Mouse (Mus musculus) kidney, embryonic 16.5 days (tissue): ENCODE data around the gene Nudt22. TPM values are rescaled to one million over a fixed set of nuclear protein-coding genes. Genes with fewer than 3 reads are reported as not detected.
A peak's percentile ranks its signal among the peaks of the same experiment; 100 is the strongest.

Experiments used
- ATAC-seq: fragments of 200-750 bp; cut with Nextera tagmentation; 2 replicates; pipeline ENCODE4 v1.8.0; 2017; ENCODE audit warnings: moderate TSS enrichment; ENCODE audit not compliant: low FRiP score, low TSS enrichment
- H3K27ac ChIP-seq: fragments of 300-500 bp; sonication (generic); 2 replicates; pipeline ENCODE4 v1.5.1; 2014; ENCODE audit warnings: low read length
- H3K27me3 ChIP-seq: fragments of 300-500 bp; sonication (generic); 2 replicates; pipeline ENCODE4 v1.6.1; 2014; ENCODE audit warnings: low read length, control low read depth, mixed read lengths; ENCODE audit not compliant: insufficient read depth
- H3K36me3 ChIP-seq: fragments of 300-500 bp; sonication (generic); 2 replicates; pipeline ENCODE4 v1.6.1; 2014; ENCODE audit warnings: low read length, control low read depth, mixed read lengths; ENCODE audit not compliant: insufficient read depth
- H3K4me1 ChIP-seq: fragments of 300-500 bp; sonication (generic); 2 replicates; pipeline ENCODE4 v1.6.1; 2014; ENCODE audit warnings: low read length, control low read depth, mixed read lengths; ENCODE audit not compliant: insufficient read depth
- H3K4me2 ChIP-seq: fragments of 300-500 bp; sonication (generic); replicated peaks from 2 replicates; pipeline ENCODE4 v1.6.1; 2014; ENCODE audit warnings: low read depth, low read length
- H3K4me3 ChIP-seq: fragments of 300-500 bp; sonication (generic); 2 replicates; pipeline ENCODE4 v1.5.1; 2014; ENCODE audit warnings: mild to moderate bottlenecking, low read length
- H3K9ac ChIP-seq: fragments of 300-500 bp; sonication (generic); replicated peaks from 2 replicates; pipeline ENCODE4 v1.6.1; 2014; ENCODE audit warnings: low read length
- H3K9me3 ChIP-seq: fragments of 300-500 bp; sonication (generic); 2 replicates; pipeline ENCODE4 v1.6.1; 2016; ENCODE audit warnings: low read length, control low read depth
- WGBS: fragments of 180-500 bp; shearing (Covaris S2); extraction: QIAGEN DNeasy Blood & Tissue Kit; methylation state at CpG from one replicate; pipeline ENCODE4 v1.1.7; 2014; 5-methylcytosine and 5-hydroxymethylcytosine counted together
- polyA plus RNA-seq: library from polyadenylated mRNA; unstranded; fragments of >200 nt; fragmentation: Nextera tagmentation; extraction: Ambion mirVana; gene quantifications from 2 replicates; pipeline ENCODE4 v1.2.1, GENCODE M21; 2015

The Nudt22 gene
- polyA plus RNA-seq, 1 experiment from 2014 or later = 35.0 TPM

DNA sequence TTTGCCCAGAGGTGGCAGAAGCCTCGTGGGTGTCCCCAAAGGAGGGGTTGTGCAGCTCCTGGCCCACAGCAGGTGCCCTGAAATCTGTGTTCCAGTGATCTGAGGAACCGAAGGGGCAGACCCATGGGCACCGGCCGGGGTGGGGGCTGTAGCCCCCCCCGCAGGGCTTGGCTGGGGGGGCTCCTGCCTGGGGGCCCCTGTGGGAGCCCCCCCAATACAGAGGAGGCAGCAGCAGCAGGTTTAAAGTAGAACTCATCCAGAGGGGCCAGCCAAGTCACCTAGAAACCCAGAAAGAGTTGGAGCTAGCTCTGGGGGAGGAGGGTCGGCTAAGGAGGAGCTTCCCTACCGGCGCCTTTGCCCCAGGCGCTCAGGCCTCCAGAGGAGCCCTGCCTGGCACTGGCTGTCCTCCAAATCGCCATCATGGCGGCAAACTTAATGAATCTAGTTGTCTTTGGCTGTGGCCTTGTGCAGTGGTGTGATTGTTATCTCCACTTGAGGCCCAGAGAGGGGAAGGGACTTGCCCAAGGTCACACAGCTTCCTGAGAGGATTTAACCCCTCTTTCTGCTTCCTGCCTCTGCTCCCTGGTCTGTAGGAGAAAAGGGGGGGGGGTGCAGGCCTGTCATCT lies 25.3 kb downstream of the Nudt22 start:
- Histone ChIP-seq H3K36me3 (peaks cover 9% of the 10 kb centered on the region), H3K9me3 (no peaks in the 10 kb centered on the region), H3K4me3 (peak overlapping the region; percentile 74), H3K9ac (peak overlapping the region; percentile 90), H3K4me1 (peaks cover 47% of the 10 kb centered on the region), H3K27me3 (no peaks in the 10 kb centered on the region), H3K4me2 (peak overlapping the region; percentile 82), H3K27ac (peak overlapping the region; percentile 49; the same call in 1 of the 2 replicates)
- 16% methylated on average over 11 of the region's 11 CpGs for WGBS
- ATAC-seq = no peak

- Histone ChIP-seq H3K4me1 (peaks cover 47% of the 10 kb centered on the region), H3K27ac (peak overlapping the region; percentile 54), H3K4me3 (peak overlapping the region; percentile 74), H3K36me3 (peaks cover 15% of the 10 kb centered on the region), H3K4me2 (peak overlapping the region; percentile 82), H3K27me3 (no peaks in the 10 kb centered on the region), H3K9ac (peak overlapping the region; percentile 90), H3K9me3 (no peaks in the 10 kb centered on the region)
- under 1% methylated on average over 50 of the region's 55 CpGs for WGBS
- ATAC-seq = peak; percentile 69
Observed at GRCm38 (mm10) chr19:6969665-6970381, 26.1 kb downstream of the Nudt22 start.

DNA sequence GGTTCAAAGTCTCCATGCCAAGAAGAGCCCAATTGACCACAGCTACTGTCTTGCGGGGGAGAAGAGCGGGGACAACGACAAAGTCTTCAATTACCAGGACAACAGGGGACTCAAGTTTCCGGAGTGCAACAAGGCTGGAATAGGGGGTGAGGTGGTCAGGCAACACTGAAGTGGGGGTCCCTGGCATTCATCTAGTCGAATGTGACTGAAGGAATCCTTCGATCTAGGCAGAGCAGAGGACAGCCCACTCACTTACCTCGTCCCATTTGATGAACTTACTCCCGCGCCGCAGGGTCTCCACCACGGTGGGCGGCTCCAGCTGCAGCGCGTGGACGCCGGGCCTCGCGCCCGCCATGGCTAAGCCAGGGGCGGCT lies 26.6 kb downstream of the Nudt22 start:
- Histone ChIP-seq H3K27me3 (no peaks in the 10 kb centered on the region), H3K4me3 (peak overlapping the region; percentile 74), H3K27ac (peak overlapping the region; percentile 54; the same call in 1 of the 2 replicates), H3K4me1 (peaks cover 47% of the 10 kb centered on the region), H3K36me3 (peaks cover 20% of the 10 kb centered on the region), H3K9me3 (no peaks in the 10 kb centered on the region), H3K9ac (peak overlapping the region; percentile 90), H3K4me2 (peak overlapping the region; percentile 82)
- WGBS = under 1% methylated on average over 19 of the region's 20 CpGs
- peak; percentile 11 for ATAC-seq

DNA sequence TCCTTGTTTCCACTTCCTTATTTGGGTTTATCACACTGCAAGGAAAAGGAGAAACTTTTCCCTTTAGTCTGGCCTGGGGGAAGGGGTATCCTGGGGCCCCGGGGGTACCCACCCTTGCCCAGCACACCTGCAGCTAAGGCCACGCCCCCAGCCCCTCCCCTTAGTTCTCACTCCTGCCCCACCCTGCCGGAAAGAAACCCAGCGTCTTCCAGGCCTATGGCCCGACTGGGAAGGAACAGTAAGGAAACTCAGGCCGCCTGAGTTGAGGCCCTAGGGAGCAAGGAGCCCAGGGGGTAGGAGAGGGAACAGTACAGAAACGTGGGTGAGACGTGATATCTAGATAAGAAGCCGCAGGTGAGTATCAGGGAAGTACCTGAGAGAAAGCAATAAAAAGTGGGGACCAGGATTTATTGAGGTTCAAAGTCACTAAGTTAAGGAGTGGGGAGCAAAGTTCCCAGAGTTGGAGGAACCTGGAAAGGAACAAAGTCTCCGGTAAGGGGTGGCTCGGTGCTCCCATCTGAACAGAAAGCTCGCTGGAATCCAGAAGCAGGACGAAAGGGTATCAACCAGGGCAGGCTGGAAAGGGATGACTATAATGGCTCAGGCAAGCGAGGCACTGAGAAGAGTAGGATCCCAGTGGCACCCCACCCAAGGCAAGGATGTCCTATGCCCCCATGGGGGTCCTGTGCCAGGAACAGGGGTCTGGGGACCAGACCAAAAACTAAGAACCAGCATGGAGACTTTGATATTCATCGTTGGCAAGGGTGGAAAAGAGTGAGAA lies 27.2 kb downstream of the Nudt22 start:
- no peak for ATAC-seq

GRCm38 (mm10) chr19:6956461-6956860 lies 39.5 kb downstream of the Nudt22 start:
- ATAC-seq = no peak
- peaks cover 12% of the 10 kb centered on the region for H3K4me1 ChIP-seq
- no peak overlapping the region for H3K4me2 ChIP-seq
- WGBS = 83% methylated on average over 10 of the region's 10 CpGs
- no peak overlapping the region for H3K4me3 ChIP-seq
- no peaks in the 10 kb centered on the region for H3K27me3 ChIP-seq
- no peak overlapping the region for H3K27ac ChIP-seq
- H3K9ac ChIP-seq = no peak overlapping the region
- H3K9me3 ChIP-seq = no peaks in the 10 kb centered on the region
- H3K36me3 ChIP-seq = peaks cover 63% of the 10 kb centered on the region

More for the DNA sequence above, 27.2 kb downstream of the Nudt22 start:
- peak overlapping the region; percentile 43; the same call in 1 of the 2 replicates for H3K27ac ChIP-seq
- 9% methylated on average over 15 of the region's 15 CpGs for WGBS
- peak overlapping the region; percentile 90 for H3K9ac ChIP-seq
- H3K27me3 ChIP-seq = no peaks in the 10 kb centered on the region
- H3K4me2 ChIP-seq = peak overlapping the region; percentile 82
- peak overlapping the region; percentile 74 for H3K4me3 ChIP-seq
- no peaks in the 10 kb centered on the region for H3K9me3 ChIP-seq
- peaks cover 43% of the 10 kb centered on the region for H3K4me1 ChIP-seq
- H3K36me3 ChIP-seq = peaks cover 24% of the 10 kb centered on the region

- Histone ChIP-seq H3K9ac (no peak overlapping the region), H3K4me3 (no peak overlapping the region), H3K4me1 (peaks cover 13% of the 10 kb centered on the region), H3K4me2 (no peak overlapping the region), H3K27ac (no peak overlapping the region), H3K36me3 (peaks cover 59% of the 10 kb centered on the region), H3K27me3 (no peaks in the 10 kb centered on the region), H3K9me3 (no peaks in the 10 kb centered on the region)
- 80% methylated on average over 7 of the region's 7 CpGs for WGBS
- no peak for ATAC-seq
Observed at GRCm38 (mm10) chr19:6955424-6955823, 40.5 kb downstream of the Nudt22 start.

DNA sequence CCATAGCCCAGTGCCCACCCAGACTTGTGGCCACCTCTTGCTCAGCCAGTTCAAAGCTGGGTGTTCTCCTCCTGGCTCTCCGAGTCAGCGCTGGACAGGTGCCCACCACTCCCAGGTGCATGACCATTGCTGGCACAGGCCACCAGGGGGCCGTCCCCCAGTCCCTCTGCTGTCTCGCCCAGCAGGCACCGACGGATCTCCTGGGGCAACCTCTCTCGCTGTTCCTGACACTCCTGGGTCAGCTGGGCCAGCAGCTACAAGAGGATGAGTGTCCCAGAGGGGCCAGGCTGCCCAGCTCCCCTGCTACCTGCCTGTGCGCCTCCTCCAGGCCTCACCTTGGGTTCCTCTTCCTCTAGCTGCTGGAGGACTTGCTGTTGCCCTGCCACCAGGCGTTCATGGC lies 41.9 kb downstream of the Nudt22 start:
- Histone ChIP-seq H3K4me3 (no peak overlapping the region), H3K4me1 (peaks cover 18% of the 10 kb centered on the region), H3K27me3 (no peaks in the 10 kb centered on the region), H3K36me3 (peaks cover 48% of the 10 kb centered on the region), H3K27ac (no peak overlapping the region), H3K4me2 (no peak overlapping the region), H3K9me3 (no peaks in the 10 kb centered on the region), H3K9ac (no peak overlapping the region)
- 51% methylated on average over 9 of the region's 9 CpGs for WGBS
- ATAC-seq = no peak

DNA sequence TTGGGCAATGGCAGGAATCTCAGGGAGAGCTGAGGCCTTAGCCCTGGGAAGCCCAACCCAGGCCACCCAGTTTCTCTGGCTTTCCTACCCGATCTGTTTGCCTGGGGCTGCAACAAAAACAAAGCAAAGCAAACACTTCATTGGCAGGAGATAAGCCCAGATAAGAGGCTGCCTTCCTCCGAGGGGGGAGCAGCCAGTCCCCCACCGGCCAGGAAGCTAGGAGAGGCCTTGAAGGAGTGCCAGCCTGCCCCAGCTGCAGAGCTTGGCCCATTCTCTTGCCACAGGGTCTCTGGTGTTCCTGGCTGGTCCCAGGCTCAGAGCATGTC lies 43.2 kb downstream of the Nudt22 start:
- peaks cover 18% of the 10 kb centered on the region for H3K4me1 ChIP-seq
- H3K27me3 ChIP-seq = no peaks in the 10 kb centered on the region
- peaks cover 39% of the 10 kb centered on the region for H3K36me3 ChIP-seq
- H3K27ac ChIP-seq = peak overlapping the region; percentile 99
- H3K4me2 ChIP-seq = peak overlapping the region; percentile 87
- H3K9ac ChIP-seq = peak overlapping the region; percentile 81
- no peaks in the 10 kb centered on the region for H3K9me3 ChIP-seq
- 5% methylated on average over 3 of the region's 3 CpGs for WGBS
- ATAC-seq = no peak
- H3K4me3 ChIP-seq = peak overlapping the region; percentile 64

DNA sequence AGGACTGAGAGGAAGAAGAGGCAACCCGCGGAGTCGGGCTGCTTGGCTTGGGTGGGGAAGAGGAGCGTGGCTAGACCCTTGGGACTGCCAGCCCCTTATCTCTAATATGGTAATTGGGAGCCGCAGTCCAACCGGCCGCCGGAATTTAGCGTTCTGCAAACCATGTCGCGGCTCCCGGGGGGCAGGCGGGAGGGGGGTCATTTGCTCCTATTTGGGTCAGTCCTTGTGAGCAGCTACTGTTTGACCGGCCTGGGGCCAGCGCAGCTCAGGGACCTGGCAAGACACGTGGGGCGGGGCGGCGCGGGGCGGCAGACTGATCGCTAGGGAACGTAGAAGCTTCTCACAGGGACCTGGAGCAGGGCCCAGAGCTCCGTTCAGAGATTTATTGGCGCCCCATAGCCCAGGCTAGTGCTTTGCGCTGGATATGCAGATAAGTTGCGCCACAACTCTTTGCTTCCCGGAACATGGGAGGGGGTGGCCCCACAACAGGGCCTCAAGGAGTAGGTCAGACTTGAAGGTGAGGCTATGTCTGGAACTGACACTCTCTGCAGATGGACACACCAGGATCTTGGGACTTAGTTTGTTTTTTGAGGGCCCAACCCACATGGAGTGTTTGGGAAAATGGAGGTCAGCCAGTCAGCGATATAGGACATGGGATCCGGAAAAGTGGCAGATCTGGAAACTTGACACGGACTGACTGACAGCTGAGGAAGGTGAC lies 43.8 kb downstream of the Nudt22 start:
- under 1% methylated on average over 31 of the region's 31 CpGs for WGBS
- peaks cover 18% of the 10 kb centered on the region for H3K4me1 ChIP-seq

More for the DNA sequence above, 43.8 kb downstream of the Nudt22 start:
- Histone ChIP-seq H3K9ac (peak overlapping the region; percentile 81), H3K27me3 (no peaks in the 10 kb centered on the region), H3K36me3 (peaks cover 34% of the 10 kb centered on the region), H3K27ac (peak overlapping the region; percentile 99), H3K4me2 (peak overlapping the region; percentile 87), H3K4me3 (peak overlapping the region; percentile 64), H3K9me3 (no peaks in the 10 kb centered on the region)
- ATAC-seq = peak; percentile 63
